Mouse (Mus musculus): Measurements from ENCODE around the gene Mdm2. TPM values are rescaled to one million over a fixed set of nuclear protein-coding genes. Genes with fewer than 3 reads are reported as not detected.

Mdm2 gene
- polyA plus RNA-seq, 1 experiment = 61.6 TPM

DNA sequence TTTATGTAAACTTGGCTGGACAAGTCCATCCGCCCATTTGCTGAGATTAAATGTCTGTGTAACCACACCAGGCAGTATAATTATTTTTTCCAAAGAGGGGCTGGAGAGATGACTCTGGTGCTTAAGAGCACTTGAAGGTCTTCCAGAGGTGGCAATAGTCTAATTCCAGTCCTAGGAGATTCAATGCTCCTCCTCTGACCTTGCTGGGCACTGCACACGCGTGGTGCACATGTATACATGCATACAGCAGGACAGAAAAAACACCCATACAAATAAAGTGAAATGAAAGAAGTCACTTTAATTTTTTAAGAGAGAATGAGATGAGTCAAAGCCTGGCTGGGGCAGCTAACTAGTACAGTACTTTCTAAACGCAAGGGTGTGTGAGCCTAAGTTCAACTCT is 10.6 kb downstream of the Mdm2 start:
- no peak overlapping the region for H3K27ac ChIP-seq (ENCODE audit: insufficient read depth, low read length)
- no peaks in the 10 kb centered on the region for H3K4me1 ChIP-seq (ENCODE audit: control insufficient read depth, insufficient read depth, low read length)
- H3K4me3 ChIP-seq (ENCODE audit: insufficient read depth, low read length) = no peak overlapping the region
- TF ChIP-seq CTCF (IDR thresholded peaks at IDR 0.05; ENCODE audit: extremely low read depth, insufficient read depth, low read length) = no peak
- TF ChIP-seq POLR2A (IDR thresholded peaks at IDR 0.05; ENCODE audit: extremely low read depth, insufficient read depth, low read length) = no peak

DNA sequence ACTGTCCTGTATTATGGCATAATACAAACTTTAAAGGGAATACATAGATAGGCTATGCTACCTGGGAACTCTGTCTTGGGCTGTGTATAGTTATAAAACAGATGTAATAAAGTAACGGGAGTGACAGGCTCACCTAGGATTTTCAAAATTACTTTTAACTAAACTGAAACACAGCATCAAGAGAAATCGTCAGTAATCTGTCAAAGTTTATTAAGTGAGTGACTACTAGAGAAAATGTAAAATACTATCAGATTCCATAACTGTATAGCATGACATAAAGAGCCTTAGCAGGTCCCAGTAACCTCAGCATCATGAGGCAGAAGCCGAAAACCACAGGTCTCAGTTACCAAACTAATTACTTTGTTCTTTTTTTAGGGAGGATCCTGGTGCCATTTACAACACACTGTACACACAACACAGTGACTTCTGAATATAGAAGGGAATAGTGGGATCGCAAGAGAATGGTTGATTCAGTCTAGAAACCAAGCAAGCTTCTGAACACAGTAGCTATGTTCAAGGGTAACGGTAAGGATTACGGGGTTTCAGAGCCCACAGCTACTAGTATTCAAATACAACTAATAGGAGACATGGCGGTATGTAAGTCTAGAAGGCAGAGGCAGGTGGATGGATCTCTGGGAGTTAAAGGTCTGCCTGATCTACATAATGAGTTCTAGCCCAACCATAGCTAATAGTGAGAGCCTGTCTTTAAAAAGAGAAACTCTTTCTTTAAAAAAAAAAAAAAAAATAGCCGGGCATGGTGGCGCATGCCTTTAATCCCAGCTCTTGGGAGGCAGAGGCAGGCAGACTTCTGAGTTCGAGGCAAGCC is 12.0 kb downstream of the Mdm2 start:
- Histone ChIP-seq H3K4me1 (ENCODE audit: control insufficient read depth, insufficient read depth, low read length) (no peaks in the 10 kb centered on the region), H3K4me3 (ENCODE audit: insufficient read depth, low read length) (no peak overlapping the region), H3K27ac (ENCODE audit: insufficient read depth, low read length) (no peak overlapping the region)
- TF ChIP-seq CTCF (IDR thresholded peaks at IDR 0.05; ENCODE audit: extremely low read depth, insufficient read depth, low read length) (no peak), POLR2A (IDR thresholded peaks at IDR 0.05; ENCODE audit: extremely low read depth, insufficient read depth, low read length) (no peak)

DNA sequence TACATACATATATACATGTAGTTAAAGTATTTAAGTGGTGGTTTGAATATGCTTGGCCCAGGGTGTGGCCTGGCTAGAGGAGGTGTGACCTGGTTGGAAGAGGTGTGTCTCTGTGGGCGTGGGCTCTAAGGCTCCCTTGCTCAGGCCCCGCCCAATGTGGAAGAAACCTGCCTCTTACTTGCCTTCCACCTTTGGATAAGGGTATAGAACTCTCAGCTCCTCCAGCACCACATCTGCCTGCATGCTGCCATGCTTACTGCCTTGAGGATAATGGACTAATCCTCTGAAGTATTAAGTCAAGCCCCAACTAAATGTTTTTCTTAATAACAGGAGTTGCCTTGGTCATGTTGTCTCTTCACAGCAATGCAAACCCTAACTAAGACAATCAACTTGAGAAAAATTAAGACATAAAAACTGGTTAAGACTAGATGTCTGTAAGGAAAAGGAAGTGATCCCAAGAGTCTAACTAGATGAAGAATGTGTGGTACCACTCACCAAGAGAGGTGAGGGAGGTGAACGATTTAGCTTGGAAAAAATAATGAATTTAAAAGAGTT is 12.9 kb downstream of the Mdm2 start:
- no peak overlapping the region for H3K27ac ChIP-seq (ENCODE audit: insufficient read depth, low read length)
- TF ChIP-seq CTCF (IDR thresholded peaks at IDR 0.05; ENCODE audit: extremely low read depth, insufficient read depth, low read length) = no peak
- TF ChIP-seq POLR2A (IDR thresholded peaks at IDR 0.05; ENCODE audit: extremely low read depth, insufficient read depth, low read length) = no peak

DNA sequence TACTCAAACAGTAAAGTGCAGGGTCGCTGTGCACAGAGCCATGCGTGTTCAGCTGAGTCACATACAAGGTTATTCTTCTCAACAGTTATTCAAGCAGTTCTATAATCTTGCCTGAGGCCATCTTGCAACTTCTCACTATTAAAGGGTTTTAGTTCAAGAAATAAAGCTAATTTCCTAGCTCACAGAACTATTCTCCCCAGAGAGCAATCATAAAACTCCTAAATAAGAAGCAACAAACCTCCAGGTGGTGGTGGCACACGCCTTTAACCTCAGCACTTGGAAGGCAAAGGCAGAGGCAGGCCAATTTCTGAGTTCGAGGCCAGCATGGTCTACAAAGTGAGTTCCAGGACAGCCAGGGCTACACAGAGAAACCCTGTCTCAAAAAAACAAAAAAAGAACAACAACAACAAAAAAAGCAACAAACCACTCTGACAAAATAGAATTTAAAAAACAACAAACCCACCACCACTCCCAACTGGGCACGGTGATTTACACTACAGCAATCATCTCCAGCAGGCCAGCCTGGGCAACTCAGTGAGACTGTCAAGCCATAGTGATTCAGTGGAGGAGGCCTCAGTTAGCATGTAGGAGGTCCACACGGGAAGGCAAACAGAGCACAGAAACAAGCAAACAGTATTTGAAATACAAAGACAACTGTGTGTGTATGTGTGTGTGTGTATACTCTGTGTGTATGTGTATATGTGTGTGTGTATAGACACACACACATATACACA is 13.6 kb downstream of the Mdm2 start:
- Histone ChIP-seq H3K4me3 (ENCODE audit: insufficient read depth, low read length) (no peak overlapping the region), H3K27ac (ENCODE audit: insufficient read depth, low read length) (no peak overlapping the region), H3K4me1 (ENCODE audit: control insufficient read depth, insufficient read depth, low read length) (no peaks in the 10 kb centered on the region)
- TF ChIP-seq POLR2A (IDR thresholded peaks at IDR 0.05; ENCODE audit: extremely low read depth, insufficient read depth, low read length) = no peak
- no peak for TF ChIP-seq CTCF (IDR thresholded peaks at IDR 0.05; ENCODE audit: extremely low read depth, insufficient read depth, low read length)

More for the DNA sequence above, 12.9 kb downstream of the Mdm2 start:
- Histone ChIP-seq H3K4me1 (ENCODE audit: control insufficient read depth, insufficient read depth, low read length) (no peaks in the 10 kb centered on the region), H3K4me3 (ENCODE audit: insufficient read depth, low read length) (no peak overlapping the region)

DNA sequence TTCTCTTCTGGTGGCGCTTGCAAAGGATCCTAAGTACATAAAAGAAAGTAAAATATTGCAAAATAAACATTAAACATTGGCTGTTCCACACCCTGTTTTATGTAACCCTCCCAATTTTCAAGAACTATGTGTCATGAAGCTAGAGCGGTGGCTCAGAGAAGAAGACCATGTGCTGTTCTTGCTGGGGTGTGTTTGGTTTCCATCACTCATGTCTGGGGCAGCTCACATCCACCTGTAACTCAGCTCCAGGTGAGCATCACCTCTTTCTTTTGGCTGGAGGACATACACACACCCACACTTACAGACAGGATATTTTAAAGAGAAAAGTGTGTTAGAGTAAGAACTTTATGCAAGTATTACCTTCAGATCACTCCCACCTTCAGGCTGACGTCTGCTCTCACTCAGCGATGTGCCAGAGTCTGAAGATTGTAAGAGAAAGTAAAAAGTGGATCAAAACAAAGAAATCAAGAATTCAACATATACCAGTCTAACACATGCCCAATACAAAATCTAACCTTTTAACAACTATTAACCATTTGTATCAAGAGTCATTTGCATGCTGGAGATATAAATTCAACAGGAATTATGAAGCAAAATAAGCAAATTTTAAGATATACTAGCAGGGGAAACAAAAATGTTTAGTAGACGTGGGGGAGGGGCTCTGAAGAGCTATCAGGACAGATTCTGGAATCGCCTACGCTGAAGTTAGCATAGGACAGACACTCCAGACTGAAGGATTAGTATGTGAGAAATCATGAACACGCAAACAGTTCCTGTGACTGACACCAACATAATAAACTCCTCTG is 14.3 kb downstream of the Mdm2 start:
- TF ChIP-seq CTCF (IDR thresholded peaks at IDR 0.05; ENCODE audit: extremely low read depth, insufficient read depth, low read length) (no peak), POLR2A (IDR thresholded peaks at IDR 0.05; ENCODE audit: extremely low read depth, insufficient read depth, low read length) (no peak)

DNA sequence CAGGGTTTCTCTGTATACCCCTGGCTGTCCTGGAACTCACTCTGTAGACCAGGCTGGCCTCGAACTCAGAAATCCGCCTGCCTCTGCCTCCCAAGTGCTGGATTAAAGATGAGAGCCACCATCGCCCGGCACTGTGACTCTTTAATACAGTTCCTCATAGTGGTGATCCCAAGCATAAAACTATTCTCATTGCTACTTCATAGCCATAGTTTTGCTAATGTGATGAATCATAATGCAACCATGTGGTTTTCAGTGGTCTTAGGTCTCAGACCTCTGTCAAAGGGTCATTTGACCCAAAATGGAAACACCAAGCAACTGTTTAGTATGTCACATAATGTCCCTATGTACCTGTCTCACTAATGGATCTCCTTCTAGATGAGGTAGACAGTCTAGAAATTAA is 15.0 kb downstream of the Mdm2 start:
- Histone ChIP-seq H3K27ac (ENCODE audit: insufficient read depth, low read length) (no peak overlapping the region), H3K4me1 (ENCODE audit: control insufficient read depth, insufficient read depth, low read length) (no peaks in the 10 kb centered on the region), H3K4me3 (ENCODE audit: insufficient read depth, low read length) (no peak overlapping the region)
- no peak for TF ChIP-seq CTCF (IDR thresholded peaks at IDR 0.05; ENCODE audit: extremely low read depth, insufficient read depth, low read length)
- no peak for TF ChIP-seq POLR2A (IDR thresholded peaks at IDR 0.05; ENCODE audit: extremely low read depth, insufficient read depth, low read length)

More for the DNA sequence above, 14.3 kb downstream of the Mdm2 start:
- no peak overlapping the region for H3K4me3 ChIP-seq (ENCODE audit: insufficient read depth, low read length)
- no peaks in the 10 kb centered on the region for H3K4me1 ChIP-seq (ENCODE audit: control insufficient read depth, insufficient read depth, low read length)
- H3K27ac ChIP-seq (ENCODE audit: insufficient read depth, low read length) = no peak overlapping the region

DNA sequence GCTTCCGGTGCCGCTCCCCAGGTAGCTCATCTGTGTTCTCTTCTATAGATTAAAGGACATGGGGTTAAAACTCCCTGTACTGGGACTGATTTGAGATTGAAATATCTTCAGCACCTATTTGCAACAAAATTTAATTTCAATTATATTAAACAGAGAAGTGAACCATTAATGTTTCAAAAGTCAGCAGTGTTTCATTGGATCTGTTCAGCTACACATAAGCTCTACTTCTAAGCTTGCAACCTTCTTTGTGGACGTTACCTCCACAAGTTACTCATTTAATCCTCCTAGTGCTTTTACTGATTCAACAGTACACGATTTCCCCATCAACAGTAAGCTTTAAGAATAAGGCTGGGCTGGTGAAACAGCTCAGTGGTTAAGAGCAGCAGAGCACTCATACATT is 15.5 kb downstream of the Mdm2 start:
- no peak for TF ChIP-seq CTCF (IDR thresholded peaks at IDR 0.05; ENCODE audit: extremely low read depth, insufficient read depth, low read length)
- no peak for TF ChIP-seq POLR2A (IDR thresholded peaks at IDR 0.05; ENCODE audit: extremely low read depth, insufficient read depth, low read length)
- no peak overlapping the region for H3K27ac ChIP-seq (ENCODE audit: insufficient read depth, low read length)
- no peaks in the 10 kb centered on the region for H3K4me1 ChIP-seq (ENCODE audit: control insufficient read depth, insufficient read depth, low read length)
- H3K4me3 ChIP-seq (ENCODE audit: insufficient read depth, low read length) = no peak overlapping the region

DNA sequence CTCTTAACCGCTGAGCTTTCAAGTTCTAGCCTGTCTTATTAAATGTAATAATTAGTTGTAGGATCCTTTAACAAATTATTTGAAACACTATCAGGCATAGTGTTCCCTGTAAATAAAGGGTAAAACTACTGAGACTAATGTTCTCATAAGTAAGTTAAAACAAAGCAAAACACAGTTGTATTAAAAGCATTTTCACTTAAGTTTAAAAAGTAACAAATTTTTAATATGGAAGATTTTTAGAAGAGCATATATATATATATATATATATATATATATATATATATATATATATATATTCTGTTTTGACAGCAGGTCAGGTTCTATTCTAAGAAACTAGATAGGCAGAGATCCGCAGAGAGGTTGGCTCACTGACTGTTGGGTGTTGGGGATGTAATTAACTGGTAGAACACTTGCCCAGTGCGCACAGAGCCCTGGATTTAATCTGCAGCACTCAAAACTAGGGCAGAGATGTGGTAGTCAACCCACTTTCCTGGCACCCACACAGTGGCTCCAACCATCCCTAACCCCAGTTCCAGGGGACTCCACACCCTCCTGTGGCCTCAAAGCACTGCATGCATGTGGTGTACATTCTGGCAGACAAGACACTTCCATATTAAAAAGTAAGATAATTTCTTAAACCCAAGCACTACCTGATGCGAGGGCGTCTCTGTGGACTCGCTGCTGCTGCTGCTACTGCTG is 16.2 kb downstream of the Mdm2 start:
- Histone ChIP-seq H3K27ac (ENCODE audit: insufficient read depth, low read length) (no peak overlapping the region), H3K4me1 (ENCODE audit: control insufficient read depth, insufficient read depth, low read length) (no peaks in the 10 kb centered on the region), H3K4me3 (ENCODE audit: insufficient read depth, low read length) (no peak overlapping the region)
- TF ChIP-seq POLR2A (IDR thresholded peaks at IDR 0.05; ENCODE audit: extremely low read depth, insufficient read depth, low read length) (no peak), CTCF (IDR thresholded peaks at IDR 0.05; ENCODE audit: extremely low read depth, insufficient read depth, low read length) (no peak)
